Mouse (Mus musculus) mesoderm, embryonic 11.5 days (tissue): ENCODE data around the gene Camk2b.
"Not testable (repeated sequence)": the region's sequence is repeated elsewhere in the genome, so short reads cannot be mapped to it uniquely, and the experiment has no call there.

Source experiments
- DNase-seq: peaks from one replicate; pipeline ENCODE4 v3.0.0-alpha.2; 2012; ENCODE audit warnings: low read depth, low spot score

The Camk2b gene

GRCm38 (mm10) chr11:6015011-6015431 lies 51.1 kb downstream of the Camk2b start:
- DNase-seq: no peak

- no peak for DNase-seq
Measured at GRCm38 (mm10) chr11:6013359-6013758, 52.8 kb downstream of the Camk2b start.

- no peak for DNase-seq
Measured at GRCm38 (mm10) chr11:6011879-6012278, 54.3 kb downstream of the Camk2b start.

- not testable (repeated sequence) for DNase-seq
Measured at GRCm38 (mm10) chr11:6010751-6011482, 55.2 kb downstream of the Camk2b start.

GRCm38 (mm10) chr11:6007779-6008128 lies 58.4 kb downstream of the Camk2b start:
- DNase-seq: not testable (repeated sequence)

- DNase-seq: not testable (repeated sequence)
Measured at GRCm38 (mm10) chr11:6007010-6007778, 59.0 kb downstream of the Camk2b start.

- DNase-seq: not testable (repeated sequence)
Measured at GRCm38 (mm10) chr11:6006351-6007009, 59.7 kb downstream of the Camk2b start.

- DNase-seq: not testable (repeated sequence)
Measured at GRCm38 (mm10) chr11:6005374-6006043, 60.7 kb downstream of the Camk2b start.

- no peak for DNase-seq
Measured at GRCm38 (mm10) chr11:6003046-6003639, 63.0 kb downstream of the Camk2b start.

- DNase-seq: no peak
Measured at GRCm38 (mm10) chr11:6001981-6002649, 64.0 kb downstream of the Camk2b start.

GRCm38 (mm10) chr11:6000961-6001682 lies 65.0 kb downstream of the Camk2b start:
- DNase-seq: no peak

- peak; percentile 81 for DNase-seq
Measured at GRCm38 (mm10) chr11:5999832-6000771, 66.1 kb downstream of the Camk2b start.

- DNase-seq: no peak
Measured at GRCm38 (mm10) chr11:5998472-5998871, 67.7 kb downstream of the Camk2b start.

GRCm38 (mm10) chr11:5995989-5996388 lies 70.2 kb downstream of the Camk2b start:
- peak; percentile 85 for DNase-seq

- no peak for DNase-seq
Measured at GRCm38 (mm10) chr11:5994880-5995279, 71.3 kb downstream of the Camk2b start.

GRCm38 (mm10) chr11:5994212-5994611 lies 72.0 kb downstream of the Camk2b start:
- DNase-seq: no peak

GRCm38 (mm10) chr11:5990910-5991309 lies 75.3 kb downstream of the Camk2b start:
- peak; percentile 74 for DNase-seq

- DNase-seq: no peak
Measured at GRCm38 (mm10) chr11:5989954-5990593, 76.1 kb downstream of the Camk2b start.

GRCm38 (mm10) chr11:5988126-5988525 lies 78.0 kb downstream of the Camk2b start:
- DNase-seq: no peak
